Mouse (Mus musculus): ENCODE data around the gene Hmgb4.

- TF ChIP-seq POLR2A (IDR thresholded peaks at IDR 0.05; ENCODE audit: control insufficient read depth, extremely low read depth, insufficient read depth, low read length, poor library complexity) (no peak), CTCF (IDR thresholded peaks at IDR 0.05; ENCODE audit: borderline replicate concordance, control insufficient read depth, extremely low read depth, insufficient read depth, low read length, poor library complexity) (no peak)
Measured at GRCm38 (mm10) chr4:128270931-128271330, 10.2 kb upstream of the Hmgb4 start.
